ENCODE assay signal across 8 mouse cellular contexts in the genomic region with DNA sequence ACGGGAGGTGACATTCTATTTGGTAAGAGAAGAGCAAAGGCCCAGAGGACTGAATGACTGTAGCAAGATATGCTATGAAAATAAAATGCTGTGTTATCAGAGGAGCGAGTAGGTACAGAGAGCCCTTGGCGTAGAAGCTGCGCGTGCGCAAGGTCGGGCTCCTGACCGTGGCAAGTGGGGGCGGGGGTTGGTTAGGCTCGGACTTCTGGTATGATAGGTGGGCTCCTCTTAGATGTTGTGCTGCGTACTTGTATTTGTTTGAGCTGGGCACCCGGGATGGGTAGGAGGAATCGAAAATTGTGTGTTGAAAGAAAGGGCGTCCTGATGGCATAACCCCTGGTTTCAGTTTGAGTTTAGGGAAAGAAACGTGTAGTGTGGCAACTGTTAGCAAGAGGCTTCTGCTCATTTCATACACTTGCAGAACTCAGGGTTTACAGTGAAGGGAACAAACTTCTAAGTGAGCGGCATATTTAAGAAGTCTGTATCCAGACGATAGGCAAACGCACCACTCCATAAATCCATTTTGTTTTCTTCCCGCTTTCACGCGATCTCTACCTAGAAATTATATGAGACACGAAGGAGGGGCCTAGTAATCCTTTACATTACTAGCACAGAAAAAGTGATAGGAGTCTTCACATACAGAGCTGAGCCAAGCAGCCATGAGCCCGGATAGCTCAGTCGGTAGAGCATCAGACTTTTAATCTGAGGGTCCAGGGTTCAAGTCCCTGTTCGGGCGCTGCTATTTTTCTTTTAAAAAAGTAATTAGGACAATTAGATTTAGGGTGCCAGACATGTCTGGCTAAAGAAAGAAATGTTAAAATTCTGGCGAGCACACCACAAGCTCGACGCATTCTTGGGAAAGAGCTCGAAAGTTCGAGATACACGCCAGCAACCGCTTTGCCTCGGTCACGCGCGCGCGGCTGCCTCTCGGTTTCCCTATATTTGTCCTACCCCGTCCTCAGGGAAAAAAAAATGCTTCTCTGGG. TPM values are rescaled to one million over a fixed set of nuclear protein-coding genes. Genes with fewer than 3 reads are reported as not detected.
A peak's percentile ranks its signal among the peaks of the same experiment; 100 is the strongest.
DNase-seq lines count a peak whose midpoint lies in the region; ATAC-seq and TF ChIP-seq lines count a peak whose summit lies in the region.

No protein-coding gene starts in this region.

- peak overlapping the region; percentile 63 for H3K27ac ChIP-seq in heart, embryonic 12.5 days (ENCODE audit: poor library complexity, severe bottlenecking)
- peak overlapping the region; percentile 82 for H3K27ac ChIP-seq in kidney, postnatal 0 days
- H3K27ac ChIP-seq in liver, adult 2 months (replicated peaks; ENCODE audit: insufficient read depth, low read depth, low read length): peak overlapping the region; percentile 94

- peak; percentile 83 for ATAC-seq in heart, embryonic 12.5 days (ENCODE audit: insufficient number of reproducible peaks, low FRiP score)
- ATAC-seq in kidney, postnatal 0 days (replicated peaks; ENCODE audit: low FRiP score, low read depth): peak; percentile 34
- peak; percentile 23; the same call in 1 of the 2 replicates for ATAC-seq in monocyte, adult 5-6 weeks (replicated peaks; ENCODE audit: insufficient number of reproducible peaks, low FRiP score, low TSS enrichment, poor library complexity, severe bottlenecking)

- H3K4me3 ChIP-seq in erythroblast, embryonic 14.5 days (replicated peaks): peak overlapping the region; percentile 92
- peak overlapping the region; percentile 69 for H3K4me3 ChIP-seq in heart, embryonic 12.5 days
- H3K4me3 ChIP-seq in kidney, postnatal 0 days (replicated peaks; ENCODE audit: low read depth, low read length): peak overlapping the region; percentile 63
- H3K4me3 ChIP-seq in liver, adult 2 months (ENCODE audit: insufficient read depth, low read depth, low read length): peak overlapping the region; percentile 88

- no peaks in the 10 kb centered on the region for H3K27me3 ChIP-seq in erythroblast, embryonic 14.5 days (ENCODE audit: control insufficient read depth)
- H3K27me3 ChIP-seq in heart, embryonic 12.5 days (replicated peaks): no peaks in the 10 kb centered on the region
- no peaks in the 10 kb centered on the region for H3K27me3 ChIP-seq in kidney, postnatal 0 days (ENCODE audit: insufficient read depth, low read length)
- H3K27me3 ChIP-seq in liver, adult 2 months (ENCODE audit: control insufficient read depth, insufficient read depth, low read length): no peaks in the 10 kb centered on the region

- under 1% methylated on average over 41 of the region's 41 CpGs for WGBS in heart, embryonic 12.5 days
- under 1% methylated on average over 41 of the region's 41 CpGs for WGBS in kidney, postnatal 0 days
- under 1% methylated on average over 41 of the region's 41 CpGs for WGBS in liver, adult 2 months

- peak; percentile 92 to 94 for DNase-seq in B cell, adult 2 months
- peak; percentile 94 for DNase-seq in brain, embryonic 14.5 days (ENCODE audit: low read depth)
- peak; percentile 92 for DNase-seq in kidney, postnatal 0 days (ENCODE audit: low spot score)
- peak; percentile 78 for DNase-seq in liver, adult 2 months (ENCODE audit: extremely low read depth, low read depth, low spot score)
- DNase-seq in spleen, postnatal 36 days (ENCODE audit: low spot score in 2 of 2): peak; percentile 82 to 85

- H3K9ac ChIP-seq in heart, embryonic 12.5 days: peak overlapping the region; percentile 68
- H3K9ac ChIP-seq in kidney, postnatal 0 days (ENCODE audit: low read depth, low read length): peak overlapping the region; percentile 65
- peak overlapping the region; percentile 88 for H3K9ac ChIP-seq in liver, adult 2 months (ENCODE audit: low read depth, low read length)

- TF ChIP-seq POLR2A in brain, embryonic 14.5 days (IDR thresholded peaks at IDR 0.05; ENCODE audit: borderline replicate concordance, extremely low read depth, insufficient read depth, insufficient read length, poor library complexity, severe bottlenecking): peak; percentile 26; the same call in 1 of the 2 replicates
- TF ChIP-seq POLR2A in liver, adult 2 months (IDR thresholded peaks at IDR 0.05; ENCODE audit: extremely low read depth, insufficient read depth, low read length): no peak

- H3K79me2 ChIP-seq in liver, adult 2 months (ENCODE audit: control insufficient read depth, insufficient read depth, low read length): no peaks in the 10 kb centered on the region

- no peaks in the 10 kb centered on the region for H3K36me3 ChIP-seq in erythroblast, embryonic 14.5 days (ENCODE audit: control insufficient read depth)
- H3K36me3 ChIP-seq in heart, embryonic 12.5 days: no peaks in the 10 kb centered on the region
- no peaks in the 10 kb centered on the region for H3K36me3 ChIP-seq in kidney, postnatal 0 days (ENCODE audit: insufficient read depth, low read length)
- no peaks in the 10 kb centered on the region for H3K36me3 ChIP-seq in liver, adult 2 months (ENCODE audit: control insufficient read depth, insufficient read depth, low read length)

- TF ChIP-seq CTCF in brain, embryonic 14.5 days (IDR thresholded peaks at IDR 0.05; ENCODE audit: borderline replicate concordance, extremely low read depth, insufficient read depth, insufficient read length): no peak
- no peak for TF ChIP-seq CTCF in kidney, postnatal 0 days (IDR thresholded peaks at IDR 0.05; ENCODE audit: low read depth)
- TF ChIP-seq CTCF in liver, adult 2 months (IDR thresholded peaks at IDR 0.05; ENCODE audit: low read depth, low read length): no peak

- H3K4me2 ChIP-seq in heart, embryonic 12.5 days: peak overlapping the region; percentile 72
- H3K4me2 ChIP-seq in kidney, postnatal 0 days (ENCODE audit: low read length): peak overlapping the region; percentile 59

- H3K4me1 ChIP-seq in erythroblast, embryonic 14.5 days (ENCODE audit: control insufficient read depth): peaks cover 76% of the 10 kb centered on the region
- H3K4me1 ChIP-seq in heart, embryonic 12.5 days (replicated peaks): peaks cover 20% of the 10 kb centered on the region
- H3K4me1 ChIP-seq in kidney, postnatal 0 days (replicated peaks; ENCODE audit: insufficient read depth, low read length): peaks cover 12% of the 10 kb centered on the region; the same call in 1 of the 2 replicates
- H3K4me1 ChIP-seq in liver, adult 2 months (ENCODE audit: control insufficient read depth, insufficient read depth, low read length): peaks cover 11% of the 10 kb centered on the region

- H3K9me3 ChIP-seq in erythroblast, embryonic 14.5 days (ENCODE audit: control insufficient read depth, low read length): no peaks in the 10 kb centered on the region
- H3K9me3 ChIP-seq in heart, embryonic 12.5 days (replicated peaks): no peaks in the 10 kb centered on the region
- no peaks in the 10 kb centered on the region for H3K9me3 ChIP-seq in kidney, postnatal 0 days (replicated peaks; ENCODE audit: low read length)

RNA-seq across cellular contexts. Expression of a gene that starts 35.4 kb away (rescaled TPM):
- polyA plus RNA-seq in brain, embryonic 14.5 days (2012; rRNA removed): not detected in 2 replicates
- polyA plus RNA-seq in erythroblast, embryonic 14.5 days (2012): not detected in 2 replicates
- not detected in 2 replicates for polyA plus RNA-seq in heart, embryonic 12.5 days (2016; fragmentation: Nextera tagmentation; extraction: Ambion mirVana)
- polyA plus RNA-seq in kidney, postnatal 0 days (2015; fragmentation: Nextera tagmentation; extraction: Ambion mirVana): not detected in 2 replicates
- not detected in 2 replicates for total RNA-seq in liver, adult 2 months (2014; rRNA removed)
- not detected in 2 replicates for polyA plus RNA-seq in liver, adult 2 months (2012; rRNA removed)
- 0.11 TPM in 1 of 3 replicates, not detected in the others for total RNA-seq in monocyte, adult 5-6 weeks (2017)

RNA-seq across cellular contexts. Expression of a gene that starts 39.9 kb away (rescaled TPM):
- 31.1 and 35.8 TPM in 2 replicates for polyA plus RNA-seq in brain, embryonic 14.5 days (2012; rRNA removed)
- polyA plus RNA-seq in erythroblast, embryonic 14.5 days (2012): 0.53 and 0.59 TPM in 2 replicates
- 6.3 and 7.6 TPM in 2 replicates for polyA plus RNA-seq in heart, embryonic 12.5 days (2016; fragmentation: Nextera tagmentation; extraction: Ambion mirVana)
- 6.1 and 6.2 TPM in 2 replicates for polyA plus RNA-seq in kidney, postnatal 0 days (2015; fragmentation: Nextera tagmentation; extraction: Ambion mirVana)
- total RNA-seq in liver, adult 2 months (2014; rRNA removed): 22.8 and 27.9 TPM in 2 replicates
- 13.4 and 14.1 TPM in 2 replicates for polyA plus RNA-seq in liver, adult 2 months (2012; rRNA removed)
- 22.1 to 45.4 TPM (median 25.4 TPM) in 3 replicates for total RNA-seq in monocyte, adult 5-6 weeks (2017)

RNA-seq across cellular contexts. Expression of a gene that starts 56.8 kb away (rescaled TPM):
- polyA plus RNA-seq in brain, embryonic 14.5 days (2012; rRNA removed): not detected in 2 replicates
- polyA plus RNA-seq in erythroblast, embryonic 14.5 days (2012): not detected in 2 replicates
- polyA plus RNA-seq in heart, embryonic 12.5 days (2016; fragmentation: Nextera tagmentation; extraction: Ambion mirVana): not detected in 2 replicates
- not detected in 2 replicates for polyA plus RNA-seq in kidney, postnatal 0 days (2015; fragmentation: Nextera tagmentation; extraction: Ambion mirVana)
- total RNA-seq in liver, adult 2 months (2014; rRNA removed): not detected in 2 replicates
- not detected in 2 replicates for polyA plus RNA-seq in liver, adult 2 months (2012; rRNA removed)
- 1.4 TPM in 1 of 3 replicates, not detected in the others for total RNA-seq in monocyte, adult 5-6 weeks (2017)

Comparison
In these comparisons a context has a peak if more than half of its experiments do, and no peak if none do; other contexts are left out.
1. Peak in every context shown above with its lines: DNase-seq, ATAC-seq, H3K4me3 ChIP-seq and H3K27ac ChIP-seq.
2. ATAC-seq: peak in every context shown above with its lines; median percentile 83 in heart, embryonic 12.5 days; 34 in kidney, postnatal 0 days; 23 in monocyte, adult 5-6 weeks.